Mouse (Mus musculus): ENCODE measurements around the gene Vgll4. TPM values are rescaled to one million over a fixed set of nuclear protein-coding genes. Genes with fewer than 3 reads are reported as not detected.
A peak's percentile ranks its signal among the peaks of the same experiment; 100 is the strongest.

Vgll4 gene
- polyA plus RNA-seq (2012; rRNA removed), result 4.6 TPM in 2 replicates
- polyA plus RNA-seq (2014; fragmentation: Nextera tagmentation; extraction: Ambion mirVana), result 5.5 and 7.3 TPM in 2 replicates

GRCm38 (mm10) chr6:114969213-114970120 is at the start of gene Vgll4:
Gene Vgll4 (minus strand): TSS chr6:114969994.
- peaks cover 39% of the 10 kb centered on the region for H3K27me3 ChIP-seq (ENCODE audit: control insufficient read depth, insufficient read depth, low read length)

GRCm38 (mm10) chr6:115015461-115015860 is 45.7 kb upstream of the Vgll4 start:
- no peaks in the 10 kb centered on the region for H3K27me3 ChIP-seq (ENCODE audit: control insufficient read depth, insufficient read depth, low read length)
- DNase-seq (ENCODE audit: low read depth in 3 of 3, low spot score in 3 of 3) (no peak), ATAC-seq (ENCODE audit: insufficient read depth) (no peak)
- no peak overlapping the region for H3K4me2 ChIP-seq (ENCODE audit: low read depth)
- H3K4me3 ChIP-seq (ENCODE audit: insufficient read depth in 1 of 2, low read depth in 2 of 2, low read length in 2 of 2), result no peak overlapping the region
- no peak overlapping the region for H3K27ac ChIP-seq
- H3K36me3 ChIP-seq (replicated peaks; ENCODE audit: control insufficient read depth, insufficient read depth, low read depth), result no peaks in the 10 kb centered on the region; the same call in 1 of the 2 replicates
- TF ChIP-seq CTCF (IDR thresholded peaks at IDR 0.05; ENCODE audit: low read depth), result no peak
- TF ChIP-seq EP300 (IDR thresholded peaks at IDR 0.05; ENCODE audit: low read depth), result no peak
- H3K9me3 ChIP-seq (ENCODE audit: control insufficient read depth, low read length), result no peaks in the 10 kb centered on the region
- H3K9ac ChIP-seq (replicated peaks), result no peak overlapping the region
- no peaks in the 10 kb centered on the region for H3K4me1 ChIP-seq (replicated peaks; ENCODE audit: control insufficient read depth in 2 of 2, insufficient read depth in 2 of 2, low read length in 1 of 2)
- 47% methylated on average over 13 of the region's 13 CpGs for WGBS (ENCODE audit: insufficient replicate concordance)

More at GRCm38 (mm10) chr6:114969213-114970120, at the start of gene Vgll4:
- Histone ChIP-seq H3K4me3 (ENCODE audit: insufficient read depth in 1 of 2, low read depth in 2 of 2, low read length in 2 of 2) (peak within 1 kb of the TSS; percentile 49 to 62), H3K9ac (replicated peaks) (no peak within 1 kb of the TSS), H3K27ac (no peak within 1 kb of the TSS), H3K4me1 (replicated peaks; ENCODE audit: control insufficient read depth in 2 of 2, insufficient read depth in 2 of 2, low read length in 1 of 2) (no peaks in the 10 kb centered on the region), H3K4me2 (ENCODE audit: low read depth) (peak within 1 kb of the TSS; percentile 84), H3K9me3 (ENCODE audit: control insufficient read depth, low read length) (no peaks in the 10 kb centered on the region), H3K36me3 (replicated peaks; ENCODE audit: control insufficient read depth, insufficient read depth, low read depth) (no peaks in the 10 kb centered on the region)
- TF ChIP-seq EP300 (IDR thresholded peaks at IDR 0.05; ENCODE audit: low read depth) (no peak), CTCF (IDR thresholded peaks at IDR 0.05; ENCODE audit: low read depth) (no peak)
- ATAC-seq (ENCODE audit: insufficient read depth) (0 out of 2 replicates have a peak, but pooled peaks have one; percentile 18), DNase-seq (ENCODE audit: low read depth in 3 of 3, low spot score in 3 of 3) (no peak)
- WGBS (ENCODE audit: insufficient replicate concordance), result under 1% methylated on average over 79 of the region's 79 CpGs

- no peak overlapping the region for H3K9ac ChIP-seq (replicated peaks)
- no peak for DNase-seq (ENCODE audit: low read depth in 3 of 3, low spot score in 3 of 3)
- no peak overlapping the region for H3K4me2 ChIP-seq (ENCODE audit: low read depth)
- no peak for TF ChIP-seq EP300 (IDR thresholded peaks at IDR 0.05; ENCODE audit: low read depth)
- H3K9me3 ChIP-seq (ENCODE audit: control insufficient read depth, low read length), result no peaks in the 10 kb centered on the region
- no peak overlapping the region for H3K4me3 ChIP-seq (ENCODE audit: insufficient read depth in 1 of 2, low read depth in 2 of 2, low read length in 2 of 2)
- ATAC-seq (ENCODE audit: insufficient read depth), result no peak
- H3K27me3 ChIP-seq (ENCODE audit: control insufficient read depth, insufficient read depth, low read length), result no peaks in the 10 kb centered on the region
- WGBS (ENCODE audit: insufficient replicate concordance), result 77% methylated on average over 4 of the region's 4 CpGs
- H3K36me3 ChIP-seq (replicated peaks; ENCODE audit: control insufficient read depth, insufficient read depth, low read depth), result no peaks in the 10 kb centered on the region; the same call in 1 of the 2 replicates
- no peak overlapping the region for H3K27ac ChIP-seq
- no peaks in the 10 kb centered on the region for H3K4me1 ChIP-seq (replicated peaks; ENCODE audit: control insufficient read depth in 2 of 2, insufficient read depth in 2 of 2, low read length in 1 of 2)
Observed at GRCm38 (mm10) chr6:115013574-115013973, 43.8 kb upstream of the Vgll4 start.

DNA sequence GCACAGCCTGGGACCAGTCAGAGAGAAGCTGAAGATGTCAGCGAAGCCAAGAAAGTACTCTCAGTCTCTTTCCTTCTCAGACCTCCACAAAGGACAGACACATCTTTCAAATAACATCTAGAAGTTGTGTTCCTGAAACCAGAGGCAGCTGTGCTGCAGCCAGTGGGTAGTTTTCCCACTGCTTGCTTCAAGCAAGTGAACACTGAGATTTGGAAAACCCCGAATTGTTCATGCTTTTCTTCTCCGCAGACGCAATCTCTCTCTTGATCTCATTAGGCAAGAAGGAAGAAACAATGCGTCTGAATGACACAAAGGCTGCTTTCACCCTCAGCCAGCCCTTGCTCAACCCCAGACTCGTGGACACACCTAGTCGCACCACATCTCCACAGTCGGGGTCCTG is 42.0 kb upstream of the Vgll4 start:
- no peak overlapping the region for H3K9ac ChIP-seq (replicated peaks)
- DNase-seq (ENCODE audit: low read depth in 3 of 3, low spot score in 3 of 3) (no peak), ATAC-seq (ENCODE audit: insufficient read depth) (no peak)
- no peak overlapping the region for H3K27ac ChIP-seq
- no peak for TF ChIP-seq EP300 (IDR thresholded peaks at IDR 0.05; ENCODE audit: low read depth)
- no peak for TF ChIP-seq CTCF (IDR thresholded peaks at IDR 0.05; ENCODE audit: low read depth)
- no peaks in the 10 kb centered on the region for H3K9me3 ChIP-seq (ENCODE audit: control insufficient read depth, low read length)
- H3K4me2 ChIP-seq (ENCODE audit: low read depth), result no peak overlapping the region
- WGBS (ENCODE audit: insufficient replicate concordance), result 71% methylated on average over 8 of the region's 8 CpGs
- no peaks in the 10 kb centered on the region; the same call in 1 of the 2 replicates for H3K36me3 ChIP-seq (replicated peaks; ENCODE audit: control insufficient read depth, insufficient read depth, low read depth)
- H3K27me3 ChIP-seq (ENCODE audit: control insufficient read depth, insufficient read depth, low read length), result no peaks in the 10 kb centered on the region
- no peaks in the 10 kb centered on the region for H3K4me1 ChIP-seq (replicated peaks; ENCODE audit: control insufficient read depth in 2 of 2, insufficient read depth in 2 of 2, low read length in 1 of 2)
- no peak overlapping the region for H3K4me3 ChIP-seq (ENCODE audit: insufficient read depth in 1 of 2, low read depth in 2 of 2, low read length in 2 of 2)

DNA sequence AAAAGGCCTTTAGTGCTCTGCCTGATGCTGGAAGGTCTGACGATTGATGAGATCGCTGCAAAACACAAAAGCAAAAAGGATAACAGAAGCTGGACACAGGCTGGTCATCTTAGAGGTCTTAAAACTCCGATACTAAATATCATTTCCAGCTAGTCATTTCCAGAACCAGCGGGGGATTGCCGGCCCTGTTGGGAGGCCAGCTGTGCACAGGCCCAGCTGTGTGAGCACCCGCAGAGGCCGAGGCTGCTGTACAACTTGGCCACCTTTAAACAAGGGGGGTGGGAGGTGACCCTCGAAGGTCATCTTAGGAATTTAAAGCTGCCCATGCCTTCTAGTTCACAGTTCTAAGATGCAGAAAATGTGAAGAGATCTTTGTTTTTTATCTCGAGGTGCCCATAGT is 41.0 kb upstream of the Vgll4 start:
- H3K36me3 ChIP-seq (replicated peaks; ENCODE audit: control insufficient read depth, insufficient read depth, low read depth), result no peaks in the 10 kb centered on the region; the same call in 1 of the 2 replicates
- H3K4me3 ChIP-seq (ENCODE audit: insufficient read depth in 1 of 2, low read depth in 2 of 2, low read length in 2 of 2), result no peak overlapping the region
- DNase-seq (ENCODE audit: low read depth in 3 of 3, low spot score in 3 of 3) (no peak), ATAC-seq (ENCODE audit: insufficient read depth) (no peak)
- H3K9me3 ChIP-seq (ENCODE audit: control insufficient read depth, low read length), result no peaks in the 10 kb centered on the region
- TF ChIP-seq EP300 (IDR thresholded peaks at IDR 0.05; ENCODE audit: low read depth) (no peak), CTCF (IDR thresholded peaks at IDR 0.05; ENCODE audit: low read depth) (no peak)
- H3K4me1 ChIP-seq (replicated peaks; ENCODE audit: control insufficient read depth in 2 of 2, insufficient read depth in 2 of 2, low read length in 1 of 2), result no peaks in the 10 kb centered on the region
- H3K4me2 ChIP-seq (ENCODE audit: low read depth), result no peak overlapping the region
- 76% methylated on average over 9 of the region's 9 CpGs for WGBS (ENCODE audit: insufficient replicate concordance)
- no peak overlapping the region for H3K9ac ChIP-seq (replicated peaks)
- H3K27me3 ChIP-seq (ENCODE audit: control insufficient read depth, insufficient read depth, low read length), result no peaks in the 10 kb centered on the region
- no peak overlapping the region for H3K27ac ChIP-seq

Data from liver, embryonic 14.5 days (tissue).